9 mouse cellular contexts compared by ENCODE assay signal in genomic region chr1:91460564-91460963, GRCm38 (mm10). TPM values are rescaled to one million over a fixed set of nuclear protein-coding genes. Genes with fewer than 3 reads are reported as not detected.
DNase-seq lines count a peak whose midpoint lies in the region; ATAC-seq and TF ChIP-seq lines count a peak whose summit lies in the region.
"Had no signal": no experiment of that assay in that cellular context is flagged by ENCODE, and none has a peak within 500 bp of the region (broad histone marks: within the 10 kb centered on the region; RNA-seq: fewer than 3 reads in every experiment).

No protein-coding gene starts in this region.

- peak; percentile 60 to 70 for DNase-seq in adrenal gland, postnatal 36 days
- DNase-seq in adrenal gland, postnatal 10 days: no peak
- DNase-seq in lung, postnatal 10 days: peak; percentile 14
- no peak for DNase-seq in lung, adult 2 months
- DNase-seq in c-Kit-positive CD71-positive TER-119-positive erythroid progenitor cells, embryonic 14.5 days (ENCODE audit: low spot score): no peak
- no peak for DNase-seq in urinary bladder, postnatal 14 days (ENCODE audit: low spot score)
- DNase-seq: heart, postnatal 4 days had no signal

- no peak for ATAC-seq in intestine, embryonic 16.5 days
- no peak for ATAC-seq in stomach, embryonic 15.5 days (ENCODE audit: insufficient read depth, low FRiP score, low read depth)

- H3K9me3 ChIP-seq in intestine, embryonic 16.5 days (ENCODE audit: control insufficient read depth, low read length): no peaks in the 10 kb centered on the region
- no peaks in the 10 kb centered on the region for H3K9me3 ChIP-seq in stomach, embryonic 15.5 days

- peaks cover 18% of the 10 kb centered on the region for H3K4me1 ChIP-seq in lung, adult 2 months (ENCODE audit: control insufficient read depth, insufficient read depth, low read length)
- H3K4me1 ChIP-seq in intestine, embryonic 16.5 days (ENCODE audit: control insufficient read depth, insufficient read depth, low read length): peaks cover 47% of the 10 kb centered on the region
- peaks cover 47% of the 10 kb centered on the region for H3K4me1 ChIP-seq in stomach, embryonic 15.5 days

- no peak overlapping the region for H3K4me2 ChIP-seq in intestine, embryonic 16.5 days (ENCODE audit: low read depth, low read length)
- H3K4me2 ChIP-seq in stomach, embryonic 15.5 days: no peak overlapping the region

- peak overlapping the region; percentile 90 for H3K27ac ChIP-seq in intestine, embryonic 16.5 days (ENCODE audit: low read length)
- peak overlapping the region; percentile 24; the same call in 1 of the 2 replicates for H3K27ac ChIP-seq in stomach, embryonic 15.5 days

- H3K4me3 ChIP-seq in lung, adult 2 months (replicated peaks; ENCODE audit: extremely low read depth, low read depth, low read length): no peak overlapping the region
- no peak overlapping the region for H3K4me3 ChIP-seq in intestine, embryonic 16.5 days (ENCODE audit: low read length)
- H3K4me3 ChIP-seq in stomach, embryonic 15.5 days (replicated peaks): no peak overlapping the region

- H3K27me3 ChIP-seq in intestine, embryonic 16.5 days (replicated peaks; ENCODE audit: control insufficient read depth, insufficient read depth, low read length): no peaks in the 10 kb centered on the region
- H3K27me3 ChIP-seq in stomach, embryonic 15.5 days (replicated peaks): no peaks in the 10 kb centered on the region

- no peaks in the 10 kb centered on the region for H3K36me3 ChIP-seq in intestine, embryonic 16.5 days (ENCODE audit: control insufficient read depth, insufficient read depth, low read length)
- H3K36me3 ChIP-seq in stomach, embryonic 15.5 days: no peaks in the 10 kb centered on the region

- WGBS in lung, adult 2 months: 47% methylated on average over 4 of the region's 4 CpGs
- WGBS in intestine, embryonic 16.5 days: 45% methylated on average over 4 of the region's 4 CpGs
- WGBS in stomach, embryonic 15.5 days: 37% methylated on average over 4 of the region's 4 CpGs

- TF ChIP-seq POLR2A in lung, adult 2 months (IDR thresholded peaks at IDR 0.05; ENCODE audit: borderline replicate concordance, extremely low read depth, low read depth, low read length): no peak

- TF ChIP-seq CTCF in lung, adult 2 months (IDR thresholded peaks at IDR 0.05; ENCODE audit: insufficient read depth, low read length): no peak

- H3K9ac ChIP-seq in intestine, embryonic 16.5 days (ENCODE audit: low read depth, low read length): 0 out of 2 replicates have a peak overlapping the region, but pooled peaks have one; percentile 54
- H3K9ac ChIP-seq in stomach, embryonic 15.5 days: no peak overlapping the region

RNA-seq across cellular contexts. Expression of gene Per2, which starts 1.4 kb away (rescaled TPM):
- 10 to 100 TPM; 37.1 to 84.7 TPM for total RNA-seq in adrenal gland, postnatal 36 days (2021)
- 10 to 100 TPM; 15.6 to 37.9 TPM for total RNA-seq in adrenal gland, postnatal 10 days (2021)
- polyA plus RNA-seq in lung, adult 2 months (2012; rRNA removed): 6.9 and 21.0 TPM in 2 replicates
- 8.9 and 11.7 TPM in 2 replicates for polyA plus RNA-seq in intestine, embryonic 16.5 days (2015; fragmentation: Nextera tagmentation; extraction: Ambion mirVana)
- polyA plus RNA-seq in stomach, embryonic 15.5 days (2015; fragmentation: Nextera tagmentation; extraction: Ambion mirVana): 5.4 and 6.5 TPM in 2 replicates

RNA-seq across cellular contexts. Expression of gene Traf3ip1, which starts 33.9 kb away (rescaled TPM):
- total RNA-seq in adrenal gland, postnatal 36 days (2021): 10 to 100 TPM; 11.2 to 16.9 TPM
- total RNA-seq in adrenal gland, postnatal 10 days (2021): 1 to 10 TPM; 8.0 to 9.1 TPM
- 16.1 and 20.2 TPM in 2 replicates for polyA plus RNA-seq in lung, adult 2 months (2012; rRNA removed)
- polyA plus RNA-seq in intestine, embryonic 16.5 days (2015; fragmentation: Nextera tagmentation; extraction: Ambion mirVana): 6.2 and 6.7 TPM in 2 replicates
- polyA plus RNA-seq in stomach, embryonic 15.5 days (2015; fragmentation: Nextera tagmentation; extraction: Ambion mirVana): 7.8 and 8.4 TPM in 2 replicates

RNA-seq across cellular contexts. Expression of gene Hes6, which starts 46.7 kb away (rescaled TPM):
- 100 to 1,000 TPM; 274 to 679 TPM for total RNA-seq in adrenal gland, postnatal 36 days (2021)
- total RNA-seq in adrenal gland, postnatal 10 days (2021): 100 to 1,000 TPM in 1 of 2 experiments, 10 to 100 TPM in 1; 49.5 to 137 TPM
- polyA plus RNA-seq in lung, adult 2 months (2012; rRNA removed): 40.5 and 54.4 TPM in 2 replicates
- 98.7 and 105 TPM in 2 replicates for polyA plus RNA-seq in intestine, embryonic 16.5 days (2015; fragmentation: Nextera tagmentation; extraction: Ambion mirVana)
- polyA plus RNA-seq in stomach, embryonic 15.5 days (2015; fragmentation: Nextera tagmentation; extraction: Ambion mirVana): 82.9 and 89.5 TPM in 2 replicates

Comparison
In these comparisons a context has a peak if more than half of its experiments do, and no peak if none do; other contexts are left out.
1. DNase-seq: peak in adrenal gland, postnatal 36 days (2 of 2) and lung, postnatal 10 days (single experiment); none in adrenal gland, postnatal 10 days (single experiment), lung, adult 2 months (single experiment), c-Kit-positive CD71-positive TER-119-positive erythroid progenitor cells, embryonic 14.5 days (single experiment) and urinary bladder, postnatal 14 days (single experiment).